Mouse (Mus musculus): ENCODE data around the gene Tanc1. TPM values are rescaled to one million over a fixed set of nuclear protein-coding genes. Genes with fewer than 3 reads are reported as not detected.

Tanc1 gene
- polyA plus RNA-seq, 1 experiment from 2014 or later, result 10.0 TPM

DNA sequence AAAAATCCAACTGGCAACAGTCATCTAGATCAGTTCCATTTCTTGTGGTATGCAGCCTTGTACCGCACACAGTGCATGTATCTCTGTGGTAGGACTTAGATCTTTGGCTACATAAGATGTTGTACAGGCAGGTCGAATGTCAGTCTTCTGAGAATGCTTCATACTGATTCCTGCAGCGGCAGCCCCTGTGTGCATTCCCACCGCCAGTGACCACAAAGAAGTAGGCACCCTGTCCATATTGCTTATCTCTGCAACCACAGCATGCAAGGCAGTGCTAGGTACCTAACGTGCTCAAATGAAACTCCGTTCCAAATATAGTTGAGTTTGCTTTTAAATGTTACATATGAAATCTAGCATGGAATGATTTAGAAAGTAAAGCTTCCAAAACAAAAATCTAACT is 269.6 kb downstream of the Tanc1 start:
- Histone ChIP-seq H3K9me3 (peaks cover 14% of the 10 kb centered on the region; the same call in 1 of the 2 replicates), H3K27me3 (no peaks in the 10 kb centered on the region), H3K36me3 (no peaks in the 10 kb centered on the region), H3K4me2 (peak overlapping the region; percentile 84), H3K9ac (peak overlapping the region; percentile 77; the same call in 1 of the 2 replicates), H3K4me3 (peak overlapping the region; percentile 79), H3K4me1 (replicated peaks) (peaks cover 5% of the 10 kb centered on the region), H3K27ac (replicated peaks) (no peak overlapping the region)
- no peak for ATAC-seq (ENCODE audit: low read depth)
- 83% methylated on average over 6 of the region's 6 CpGs for WGBS

DNA sequence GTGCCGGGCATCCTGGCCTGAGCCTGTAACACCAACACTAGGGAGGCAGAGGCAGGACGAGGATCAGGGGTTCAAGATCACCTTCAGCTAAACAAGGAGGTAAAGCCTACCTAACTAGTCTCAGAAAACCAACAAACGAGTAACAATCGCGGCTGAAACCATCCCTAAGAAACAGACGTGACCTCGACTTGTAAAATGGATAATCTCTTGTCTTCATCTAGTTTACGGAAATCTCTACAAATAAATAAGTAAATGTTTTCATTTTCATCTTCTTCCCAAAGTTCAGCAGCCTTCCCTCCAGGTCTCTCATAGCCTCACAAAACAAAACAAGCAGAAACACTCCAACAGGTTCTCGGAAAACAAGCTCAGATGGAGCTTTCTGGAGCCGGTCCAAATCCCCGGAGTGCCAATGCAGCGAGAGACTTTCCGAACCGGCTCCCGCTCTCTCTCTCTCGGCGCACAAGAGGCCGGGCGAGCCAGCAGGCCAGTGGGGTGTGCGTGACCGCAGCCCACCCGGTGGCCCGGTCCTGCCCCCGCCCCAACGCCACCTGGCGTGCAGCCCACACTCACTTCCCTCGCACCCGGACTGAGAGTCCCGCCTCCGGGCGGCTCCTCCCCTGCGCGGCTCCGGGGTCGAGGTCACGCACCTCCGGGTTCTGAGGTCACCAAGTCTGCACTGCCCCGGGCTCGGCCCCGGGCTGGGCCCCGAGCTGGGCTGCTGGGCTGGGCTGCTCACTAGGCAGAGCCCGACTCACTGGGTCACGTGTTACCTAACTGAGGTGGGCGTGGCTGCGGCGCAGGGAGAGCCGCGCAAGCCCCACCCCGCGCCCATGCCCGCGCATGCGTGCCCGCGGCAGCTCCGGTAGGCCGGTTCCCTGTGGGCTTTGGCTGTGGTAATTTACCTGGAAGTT is 270.2 kb downstream of the Tanc1 start, which contains the start of gene Wdsub1:
TSS of gene Wdsub1 (minus strand) at position 761 of the 911 bp plus-strand sequence.
- Histone ChIP-seq H3K36me3 (no peaks in the 10 kb centered on the region), H3K4me3 (peak within 1 kb of the TSS; percentile 79), H3K27me3 (no peaks in the 10 kb centered on the region), H3K9me3 (peaks cover 14% of the 10 kb centered on the region; the same call in 1 of the 2 replicates), H3K9ac (peak within 1 kb of the TSS; percentile 77), H3K4me1 (replicated peaks) (peaks cover 5% of the 10 kb centered on the region), H3K27ac (replicated peaks) (peak within 1 kb of the TSS; percentile 69), H3K4me2 (peak within 1 kb of the TSS; percentile 84)
- 5% methylated on average over 57 of the region's 57 CpGs for WGBS
- ATAC-seq (ENCODE audit: low read depth), result peak; percentile 96

- no peaks in the 10 kb centered on the region for H3K27me3 ChIP-seq
- H3K4me1 ChIP-seq (replicated peaks), result peaks cover 5% of the 10 kb centered on the region
- peak overlapping the region; percentile 79 for H3K4me3 ChIP-seq
- H3K36me3 ChIP-seq, result no peaks in the 10 kb centered on the region
- 66% methylated on average over 8 of the region's 8 CpGs for WGBS
- ATAC-seq (ENCODE audit: low read depth), result peak; percentile 44; the same call in 1 of the 2 replicates
- 0 out of 2 replicates have a peak overlapping the region, but pooled peaks have one; percentile 77 for H3K9ac ChIP-seq
- peak overlapping the region; percentile 84 for H3K4me2 ChIP-seq
- H3K27ac ChIP-seq (replicated peaks), result no peak overlapping the region
- peaks cover 14% of the 10 kb centered on the region; the same call in 1 of the 2 replicates for H3K9me3 ChIP-seq
These were observed 271.0 kb downstream of the Tanc1 start for GRCm38 (mm10) chr2:59882742-59883281.

GRCm38 (mm10) chr2:59889699-59890098 is 277.9 kb downstream of the Tanc1 start:
- ATAC-seq (ENCODE audit: low read depth), result no peak
- H3K36me3 ChIP-seq, result peaks cover 22% of the 10 kb centered on the region
- H3K27ac ChIP-seq (replicated peaks), result no peak overlapping the region

More at GRCm38 (mm10) chr2:59889699-59890098, 277.9 kb downstream of the Tanc1 start:
- no peaks in the 10 kb centered on the region for H3K27me3 ChIP-seq
- H3K4me1 ChIP-seq (replicated peaks), result no peaks in the 10 kb centered on the region
- no peak overlapping the region for H3K4me3 ChIP-seq
- 48% methylated on average over 6 of the region's 6 CpGs for WGBS
- H3K9ac ChIP-seq, result no peak overlapping the region
- H3K9me3 ChIP-seq, result no peaks in the 10 kb centered on the region
- no peak overlapping the region for H3K4me2 ChIP-seq

Other genes with a start within 250 kb of the Tanc1 start
- gene Dapl1, start 127.4 kb upstream of the Tanc1 start, polyA plus RNA-seq (2015; fragmentation: Nextera tagmentation; extraction: Ambion mirVana), result 0.77 TPM in 1 of 2 replicates, not detected in the other

All from neural tube, embryonic 13.5 days (tissue).